Mouse (Mus musculus) lung, postnatal 0 days (tissue): Measurements from ENCODE around the gene Gm21992. TPM values are rescaled to one million over a fixed set of nuclear protein-coding genes. Genes with fewer than 3 reads are reported as not detected.

Experiments used
- ATAC-seq: fragments of 200-750 bp; cut with Nextera tagmentation; 2 replicates; pipeline ENCODE4 v1.8.0; 2017; ENCODE audit warnings: moderate library complexity
- DNase-seq: peaks from one replicate; pipeline ENCODE4 v3.0.0-alpha.2; 2016; ENCODE audit warnings: low spot score
- H3K27ac ChIP-seq: fragments of 300-500 bp; sonication (generic); 2 replicates; pipeline ENCODE4 v1.5.1; 2014; ENCODE audit warnings: antibody characterized with exemption, mild to moderate bottlenecking, low read length, mixed read lengths
- H3K27me3 ChIP-seq: fragments of 300-500 bp; sonication (generic); replicated peaks from 2 replicates; pipeline ENCODE4 v1.6.1; 2014; ENCODE audit warnings: low read length, mixed read lengths; ENCODE audit not compliant: insufficient read depth
- H3K36me3 ChIP-seq: fragments of 300-500 bp; sonication (generic); 2 replicates; pipeline ENCODE4 v1.6.1; 2014; ENCODE audit warnings: low read length, mixed read lengths; ENCODE audit not compliant: insufficient read depth
- H3K4me1 ChIP-seq: fragments of 300-500 bp; sonication (generic); 2 replicates; pipeline ENCODE4 v1.6.1; 2014; ENCODE audit warnings: antibody characterized with exemption, low read depth, low read length, mixed read lengths; ENCODE audit not compliant: insufficient read depth
- H3K4me2 ChIP-seq: fragments of 300-500 bp; sonication (generic); replicated peaks from 2 replicates; pipeline ENCODE4 v1.6.1; 2014; ENCODE audit warnings: low read depth, mild to moderate bottlenecking, low read length, moderate library complexity, mixed read lengths
- H3K4me3 ChIP-seq: fragments of 300-500 bp; sonication (generic); 2 replicates; pipeline ENCODE4 v1.5.1; 2014; ENCODE audit warnings: low read depth, low read length
- H3K9ac ChIP-seq: fragments of 300-500 bp; sonication (generic); replicated peaks from 2 replicates; pipeline ENCODE4 v1.6.1; 2014; ENCODE audit warnings: low read depth, mild to moderate bottlenecking
- H3K9me3 ChIP-seq: fragments of 300-500 bp; sonication (generic); 2 replicates; pipeline ENCODE4 v1.6.1; 2016; ENCODE audit warnings: low read length, mixed read lengths
- CTCF ChIP-seq: IDR thresholded peaks from 2 replicates; pipeline ENCODE4 v1.5.1; 2016; ENCODE audit warnings: antibody characterized with exemption, mild to moderate bottlenecking
- EP300 ChIP-seq: IDR thresholded peaks from 2 replicates; pipeline ENCODE4 v1.6.1; 2016; ENCODE audit warnings: antibody characterized with exemption, mild to moderate bottlenecking, control low read depth
- WGBS: fragments of 180-500 bp; shearing (Covaris S2); extraction: QIAGEN DNeasy Blood & Tissue Kit; methylation state at CpG from one replicate; pipeline ENCODE4 v1.1.7; 2014; 5-methylcytosine and 5-hydroxymethylcytosine counted together
- polyA plus RNA-seq: library from polyadenylated mRNA; unstranded; fragments of >200 nt; fragmentation: Nextera tagmentation; extraction: Ambion mirVana; gene quantifications from 2 replicates; pipeline ENCODE4 v1.2.1, GENCODE M21; 2015

The Gm21992 gene
- polyA plus RNA-seq, 1 experiment from 2014 or later: 13.9 TPM

DNA sequence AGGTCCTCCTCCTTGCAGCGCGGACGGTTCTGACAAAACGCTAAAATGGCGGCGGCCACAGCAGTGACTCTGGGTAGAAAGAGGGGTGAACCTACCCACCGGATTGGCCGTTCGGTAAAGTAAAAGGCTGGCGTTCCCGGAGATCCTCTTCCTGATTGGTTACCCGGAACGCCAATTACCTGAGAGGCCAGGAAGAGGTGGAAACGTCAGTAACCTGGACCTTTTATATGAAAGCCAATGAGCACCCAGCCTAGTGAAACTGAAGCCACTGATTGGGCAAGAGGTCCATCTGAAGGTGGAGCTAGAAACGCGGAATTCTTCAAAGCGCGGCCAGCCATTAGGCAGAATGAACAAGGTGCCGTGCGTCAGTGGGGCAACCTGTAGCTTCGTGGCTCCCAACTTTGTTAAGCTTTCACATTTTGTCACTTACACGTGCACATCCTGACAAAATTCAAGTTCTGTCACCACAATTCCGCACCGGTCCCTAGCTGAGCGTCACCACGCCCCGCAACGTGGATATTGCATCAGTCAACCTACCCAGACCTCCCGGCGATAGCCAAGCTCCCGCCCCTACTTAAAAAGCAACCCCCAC is 17.5 kb downstream of the Gm21992 start, which contains the start of gene Rbm4:
Rbm4 (minus strand) TSS at position 71 of the 592 bp plus-strand sequence.
- ATAC-seq: peak; percentile 99
- H3K36me3 ChIP-seq: no peaks in the 10 kb centered on the region; the same call in 1 of the 2 replicates
- H3K27me3 ChIP-seq: no peaks in the 10 kb centered on the region
- peak; percentile 99 for DNase-seq
- H3K4me1 ChIP-seq: peaks cover 4% of the 10 kb centered on the region
- peak within 1 kb of the TSS; percentile 78 for H3K4me3 ChIP-seq
- WGBS: under 1% methylated on average over 31 of the region's 31 CpGs
- no peak for TF ChIP-seq CTCF
- TF ChIP-seq EP300: no peak
- no peaks in the 10 kb centered on the region for H3K9me3 ChIP-seq
- peak within 1 kb of the TSS; percentile 74 for H3K27ac ChIP-seq
- peak within 1 kb of the TSS; percentile 69 for H3K9ac ChIP-seq
- H3K4me2 ChIP-seq: peak within 1 kb of the TSS; percentile 65

DNA sequence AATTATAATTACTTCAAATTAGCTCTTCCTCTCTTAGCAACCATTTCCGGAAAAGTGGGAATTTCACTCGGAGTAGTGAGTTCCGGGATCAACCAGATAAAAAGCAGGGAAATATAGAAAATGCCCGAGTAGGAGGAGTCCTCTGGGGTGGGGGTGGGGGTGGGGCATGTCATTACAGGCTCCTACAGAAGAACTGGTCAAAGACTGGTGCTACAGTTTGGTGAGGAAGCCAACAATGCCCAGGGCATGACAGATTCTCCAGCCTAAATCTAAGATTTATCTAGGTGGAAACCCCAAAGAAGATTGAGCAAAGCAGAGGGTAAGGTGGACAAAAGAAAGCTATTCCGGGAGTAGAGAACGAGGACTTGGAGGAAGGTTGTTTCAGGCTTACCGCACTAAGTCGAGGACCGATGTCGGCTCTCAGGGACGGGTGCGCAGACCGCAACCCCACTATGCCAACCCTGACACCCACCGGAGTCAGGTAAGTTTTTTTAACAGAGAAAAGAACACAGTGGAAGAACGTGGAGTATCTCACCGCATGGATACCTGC is 18.1 kb downstream of the Gm21992 start:
- DNase-seq (peak; percentile 50), ATAC-seq (peak; percentile 38)
- Histone ChIP-seq H3K4me2 (peak overlapping the region; percentile 65), H3K27me3 (no peaks in the 10 kb centered on the region), H3K9ac (peak overlapping the region; percentile 69), H3K36me3 (no peaks in the 10 kb centered on the region; the same call in 1 of the 2 replicates), H3K27ac (peak overlapping the region; percentile 74), H3K9me3 (no peaks in the 10 kb centered on the region), H3K4me3 (peak overlapping the region; percentile 78), H3K4me1 (peaks cover 4% of the 10 kb centered on the region)
- TF ChIP-seq CTCF (no peak), EP300 (no peak)
- WGBS: under 1% methylated on average over 16 of the region's 16 CpGs

DNA sequence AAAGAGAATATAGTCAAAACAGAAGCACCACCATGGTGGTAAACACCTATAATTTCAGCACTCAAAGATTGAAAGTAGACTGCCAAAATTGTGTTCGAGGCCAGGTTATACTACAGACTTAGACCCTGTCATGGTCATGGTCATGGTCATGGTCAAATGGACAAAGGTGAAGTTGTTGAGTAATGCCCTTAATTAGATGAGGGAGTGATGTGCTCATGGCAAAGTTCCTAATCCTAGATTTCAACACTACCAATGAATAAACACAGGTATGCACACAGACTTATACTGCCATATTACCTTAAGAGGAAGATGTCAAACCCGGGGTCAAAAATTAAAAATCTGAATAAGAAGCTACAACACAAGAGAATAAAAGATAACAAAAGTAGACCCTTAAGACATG is 25.1 kb downstream of the Gm21992 start:
- H3K4me2 ChIP-seq: no peak overlapping the region
- WGBS: 95% methylated on average over 2 of the region's 2 CpGs

DNA sequence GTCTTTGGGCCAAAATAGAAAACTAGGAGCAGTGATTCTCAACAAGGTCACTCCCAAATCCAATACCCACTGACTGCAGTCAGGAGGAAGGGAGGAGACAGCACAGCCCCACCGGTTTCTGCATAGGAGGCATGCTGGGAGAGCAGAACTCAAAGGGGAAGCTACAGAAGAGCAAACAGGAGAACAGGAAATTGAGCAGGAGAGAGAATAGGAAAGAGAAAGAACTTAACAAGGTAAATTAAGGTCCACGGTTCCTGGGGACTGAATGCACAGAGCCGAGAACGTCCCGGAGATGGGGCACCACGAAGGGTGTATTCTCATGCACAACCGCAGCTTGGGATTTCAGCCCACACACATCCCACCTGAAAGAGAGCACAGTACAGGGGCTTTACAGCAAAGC is 26.2 kb downstream of the Gm21992 start:
- no peak overlapping the region for H3K27ac ChIP-seq
- 85% methylated on average over 7 of the region's 7 CpGs for WGBS
- no peak overlapping the region for H3K4me2 ChIP-seq
- ATAC-seq (no peak), DNase-seq (no peak)
- peaks cover 18% of the 10 kb centered on the region for H3K36me3 ChIP-seq
- TF ChIP-seq CTCF (no peak), EP300 (no peak)
- no peaks in the 10 kb centered on the region for H3K4me1 ChIP-seq
- H3K27me3 ChIP-seq: no peaks in the 10 kb centered on the region
- no peak overlapping the region for H3K4me3 ChIP-seq
- H3K9ac ChIP-seq: no peak overlapping the region
- no peaks in the 10 kb centered on the region for H3K9me3 ChIP-seq

More for the DNA sequence above, 25.1 kb downstream of the Gm21992 start:
- ATAC-seq (no peak), DNase-seq (no peak)
- H3K4me3 ChIP-seq: no peak overlapping the region
- peaks cover 18% of the 10 kb centered on the region for H3K36me3 ChIP-seq
- no peaks in the 10 kb centered on the region for H3K9me3 ChIP-seq
- no peak for TF ChIP-seq CTCF
- TF ChIP-seq EP300: no peak
- H3K9ac ChIP-seq: no peak overlapping the region
- no peaks in the 10 kb centered on the region for H3K27me3 ChIP-seq
- H3K27ac ChIP-seq: no peak overlapping the region
- no peaks in the 10 kb centered on the region for H3K4me1 ChIP-seq

- peak; percentile 52 for ATAC-seq
- Histone ChIP-seq H3K4me1 (no peaks in the 10 kb centered on the region), H3K36me3 (peaks cover 17% of the 10 kb centered on the region), H3K9ac (no peak overlapping the region), H3K27me3 (no peaks in the 10 kb centered on the region), H3K4me2 (no peak overlapping the region), H3K9me3 (no peaks in the 10 kb centered on the region), H3K4me3 (no peak overlapping the region), H3K27ac (no peak overlapping the region)
- DNase-seq: peak; percentile 63
- TF ChIP-seq EP300: no peak
- no peak for TF ChIP-seq CTCF
- WGBS: 68% methylated on average over 2 of the region's 2 CpGs
Measured at GRCm38 (mm10) chr19:4782891-4783290, 28.5 kb downstream of the Gm21992 start.

DNA sequence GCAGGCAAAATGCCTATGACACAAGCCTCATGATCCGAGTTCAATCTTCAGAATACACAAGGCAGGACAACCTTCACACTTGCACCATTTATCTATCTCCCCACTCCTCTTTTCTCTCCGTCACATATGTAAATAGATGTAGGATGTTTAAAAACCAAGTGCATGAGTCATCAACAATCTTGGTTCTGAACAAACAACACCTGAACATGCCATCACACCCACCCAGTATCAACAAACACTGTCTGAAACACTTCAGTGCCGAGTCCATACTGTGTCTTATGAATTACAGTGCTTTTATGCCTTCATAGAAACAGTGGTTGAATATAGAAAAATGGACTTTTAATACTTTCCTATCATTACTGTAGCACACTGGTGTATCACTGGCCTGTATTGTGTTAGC is 38.6 kb downstream of the Gm21992 start:
- H3K4me3 ChIP-seq: no peak overlapping the region
- no peak overlapping the region for H3K27ac ChIP-seq
- ATAC-seq (no peak), DNase-seq (no peak)
- peaks cover 7% of the 10 kb centered on the region; the same call in 1 of the 2 replicates for H3K36me3 ChIP-seq
- H3K4me2 ChIP-seq: no peak overlapping the region
- TF ChIP-seq EP300 (no peak), CTCF (no peak)
- H3K9me3 ChIP-seq: no peaks in the 10 kb centered on the region
- H3K9ac ChIP-seq: no peak overlapping the region
- H3K4me1 ChIP-seq: no peaks in the 10 kb centered on the region
- 46% methylated on average over 3 of the region's 3 CpGs for WGBS
- no peaks in the 10 kb centered on the region for H3K27me3 ChIP-seq
